Mouse (Mus musculus) liver, embryonic 14 days (tissue): ENCODE measurements around the gene Rhox2h. TPM values are rescaled to one million over a fixed set of nuclear protein-coding genes. Genes with fewer than 3 reads are reported as not detected.

Source experiments
- polyA plus RNA-seq: library from polyadenylated mRNA; depleted of rRNA; stranded (reverse); fragments of >200 nt; gene quantifications from 2 replicates; pipeline ENCODE4 v1.2.3, GENCODE M21; 2012; rRNA removed

Gene Rhox2h
- polyA plus RNA-seq, result not detected in 2 replicates

GRCm38 (mm10) chrX:37673177-37673576, at the start of gene Rhox2h:
Gene Rhox2h (minus strand): TSS chrX:37673277.

GRCm38 (mm10) chrX:37668664-37669063, 4.4 kb downstream of the Rhox2h start, which contains the start of gene Rhox3h:
Gene Rhox3h (minus strand): TSS chrX:37668764.

GRCm38 (mm10) chrX:37651227-37651626, 21.9 kb downstream of the Rhox2h start, which contains the start of gene Rhox4g:
Gene Rhox4g (minus strand): TSS chrX:37651327.

GRCm38 (mm10) chrX:37643370-37643769, 29.7 kb downstream of the Rhox2h start, which contains the start of gene Rhox2g:
Gene Rhox2g (minus strand): TSS chrX:37643470.

GRCm38 (mm10) chrX:37628512-37628911, 44.6 kb downstream of the Rhox2h start, which contains the start of gene Rhox3g:
Gene Rhox3g (minus strand): TSS chrX:37628612.

Other genes with a start within 250 kb of the Rhox2h start
- 0.02 TPM in 1 of 2 replicates, not detected in the other for gene Rhox4b, start 240.8 kb downstream of the Rhox2h start, polyA plus RNA-seq
- gene Rhox2c, start 219.6 kb downstream of the Rhox2h start, polyA plus RNA-seq, result not detected in 2 replicates
- gene Rhox3c, start 214.7 kb downstream of the Rhox2h start, polyA plus RNA-seq, result not detected in 2 replicates
- gene Rhox4c, start 192.9 kb downstream of the Rhox2h start, polyA plus RNA-seq, result not detected in 2 replicates
- gene Rhox2d, start 179.8 kb downstream of the Rhox2h start, polyA plus RNA-seq, result not detected in 2 replicates
- not detected in 2 replicates for gene Rhox4d, start 158.9 kb downstream of the Rhox2h start, polyA plus RNA-seq
- not detected in 2 replicates for gene Rhox2e, start 142.8 kb downstream of the Rhox2h start, polyA plus RNA-seq
- gene Rhox3e, start 131.3 kb downstream of the Rhox2h start, polyA plus RNA-seq, result not detected in 2 replicates
- gene Rhox4e, start 115.9 kb downstream of the Rhox2h start, polyA plus RNA-seq, result not detected in 2 replicates
- not detected in 2 replicates for gene Rhox2f, start 101.9 kb downstream of the Rhox2h start, polyA plus RNA-seq
- not detected in 2 replicates for gene Rhox3f, start 92.3 kb downstream of the Rhox2h start, polyA plus RNA-seq
- gene Rhox4f, start 65.6 kb downstream of the Rhox2h start, polyA plus RNA-seq, result not detected in 2 replicates
- not detected in 2 replicates for gene Rhox3g, start 44.7 kb downstream of the Rhox2h start, polyA plus RNA-seq
- gene Rhox2g, start 29.8 kb downstream of the Rhox2h start, polyA plus RNA-seq, result not detected in 2 replicates
- gene Rhox4g, start 21.9 kb downstream of the Rhox2h start, polyA plus RNA-seq, result not detected in 2 replicates
- gene Rhox3h, start 4.5 kb downstream of the Rhox2h start, polyA plus RNA-seq, result not detected in 2 replicates
- gene Rhox5, start 131.6 kb upstream of the Rhox2h start, polyA plus RNA-seq, result 1.4 TPM in 2 replicates
- gene Rhox6, start 153.6 kb upstream of the Rhox2h start, polyA plus RNA-seq, result 0.09 and 0.25 TPM in 2 replicates
- gene Rhox7a, start 158.4 kb upstream of the Rhox2h start, polyA plus RNA-seq, result not detected in 2 replicates
- gene Rhox8, start 205.7 kb upstream of the Rhox2h start, polyA plus RNA-seq, result not detected in 2 replicates
- not detected in 2 replicates for gene Rhox7b, start 224.0 kb upstream of the Rhox2h start, polyA plus RNA-seq
- gene Rhox9, start 228.5 kb upstream of the Rhox2h start, polyA plus RNA-seq, result 0.30 TPM in 1 of 2 replicates, not detected in the other